Mouse (Mus musculus): ENCODE measurements at regions not wholly inside any gene's neighbourhood (a gene's known extent, or its start where the extent isn't known, plus 50 kb on each side); places are given as distances from the start of the nearest gene placed in this dataset.

- no peak for TF ChIP-seq POLR2A (IDR thresholded peaks at IDR 0.05; ENCODE audit: low read depth, low read length)
- TF ChIP-seq GABPA (IDR thresholded peaks at IDR 0.05; ENCODE audit: insufficient replicate concordance, low read depth, low read length), result no peak
Measured at GRCm38 (mm10) chr13:119337861-119338260, 90.5 kb upstream of the Paip1 start.
